Mouse (Mus musculus) G1E (cell line): Measurements from ENCODE around the gene Galt. TPM values are rescaled to one million over a fixed set of nuclear protein-coding genes. Genes with fewer than 3 reads are reported as not detected.

Source experiments
- ATAC-seq: 2 replicates; pipeline ENCODE4 v1.8.0; 2016; ENCODE audit warnings: mild to moderate bottlenecking; ENCODE audit not compliant: insufficient number of reproducible peaks, poor library complexity, low FRiP score, severe bottlenecking; ENCODE audit errors: extremely low read depth
- DNase-seq: peaks from one replicate; pipeline ENCODE4 v3.0.0; 2012; ENCODE audit warnings: low spot score
- H3K27me3 ChIP-seq: 2 replicates; pipeline ENCODE4 v1.6.1; 2012; ENCODE audit warnings: mild to moderate bottlenecking, low read length, inconsistent platforms; ENCODE audit not compliant: insufficient read depth
- H3K36me3 ChIP-seq: replicated peaks from 2 replicates; pipeline ENCODE3; 2012; ENCODE audit warnings: mild to moderate bottlenecking, inconsistent platforms
- H3K4me1 ChIP-seq: 2 replicates; pipeline ENCODE4 v1.6.1; 2012; ENCODE audit warnings: low read depth, low read length, inconsistent platforms, mixed read lengths; ENCODE audit not compliant: insufficient read depth
- H3K4me3 ChIP-seq: 2 replicates; pipeline ENCODE4 v1.5.1; 2012; ENCODE audit warnings: low read depth, mild to moderate bottlenecking, inconsistent platforms, low read length, moderate library complexity, mixed read lengths
- H3K9me3 ChIP-seq: replicated peaks from 2 replicates; pipeline ENCODE4 v1.6.1; 2012; ENCODE audit warnings: inconsistent platforms
- CTCF ChIP-seq: IDR thresholded peaks from 2 replicates; pipeline ENCODE4 v1.5.1; 2012; ENCODE audit warnings: low read depth, low read length, inconsistent platforms, mixed read lengths
- GATA1 ChIP-seq: IDR thresholded peaks from 2 replicates; pipeline ENCODE4 v1.6.1; 2012; ENCODE audit warnings: borderline replicate concordance, low read length, inconsistent platforms, mixed read lengths
- GATA2 ChIP-seq: IDR thresholded peaks from 2 replicates; pipeline ENCODE4 v1.6.1; 2012; ENCODE audit warnings: low read depth, low read length, inconsistent platforms, borderline replicate concordance
- POLR2AphosphoS5 ChIP-seq: IDR thresholded peaks from 2 replicates; pipeline ENCODE4 v1.6.1; 2012; ENCODE audit warnings: low read depth, low read length, inconsistent platforms; ENCODE audit not compliant: insufficient replicate concordance
- TAL1 ChIP-seq: conservative IDR thresholded peaks from 2 replicates; pipeline ENCODE4 v1.6.1; 2012; ENCODE audit warnings: low read depth, low read length, inconsistent platforms, mixed read lengths
- polyA plus RNA-seq: library from polyadenylated mRNA; stranded (reverse); fragments of >175 nt; gene quantifications from 2 replicates; pipeline ENCODE4 v1.2.3, GENCODE M21; 2012
- total RNA-seq, 2 experiments: library from RNA; stranded (forward) in 1 of 2; stranded (reverse) in 1 of 2; fragments of 200-1000 nt in 1 of 2; fragments of >200 nt in 1 of 2; fragmentation: Nextera tagmentation in 1 of 2; gene quantifications; 2 replicates each; pipeline ENCODE4 v1.2.3; 2014 to 2017

Galt gene
- total and polyA plus RNA-seq, 3 experiments = 34.2 to 58.2 (median 52.4) TPM

GRCm38 (mm10) chr4:41711705-41712375 is 43.2 kb upstream of the Galt start:
- H3K4me1 ChIP-seq = peaks cover 54% of the 10 kb centered on the region
- H3K27me3 ChIP-seq = peaks cover 10% of the 10 kb centered on the region
- DNase-seq (no peak), ATAC-seq (no peak)
- H3K9me3 ChIP-seq = no peaks in the 10 kb centered on the region
- peak overlapping the region; percentile 82 for H3K4me3 ChIP-seq
- H3K36me3 ChIP-seq = peaks cover 53% of the 10 kb centered on the region
- no peak for TF ChIP-seq CTCF
- TF ChIP-seq GATA1 = no peak
- TF ChIP-seq GATA2 = no peak
- TF ChIP-seq POLR2AphosphoS5 = no peak
- TF ChIP-seq TAL1 = no peak

GRCm38 (mm10) chr4:41712421-41713196 is 42.4 kb upstream of the Galt start:
- no peak for TF ChIP-seq TAL1
- TF ChIP-seq GATA2 = no peak
- TF ChIP-seq POLR2AphosphoS5 = no peak
- TF ChIP-seq CTCF = no peak
- TF ChIP-seq GATA1 = no peak
- H3K36me3 ChIP-seq = peaks cover 60% of the 10 kb centered on the region
- peak overlapping the region; percentile 82 for H3K4me3 ChIP-seq
- DNase-seq (no peak), ATAC-seq (no peak)
- H3K4me1 ChIP-seq = peaks cover 47% of the 10 kb centered on the region
- peaks cover 4% of the 10 kb centered on the region for H3K27me3 ChIP-seq
- no peaks in the 10 kb centered on the region for H3K9me3 ChIP-seq

GRCm38 (mm10) chr4:41713197-41714067 is 41.6 kb upstream of the Galt start, which contains the start of gene Rpp25l:
Rpp25l (minus strand) TSS chr4:41713534.
- peak; percentile 78 for DNase-seq
- peak; percentile 32; the same call in 1 of the 2 replicates for ATAC-seq
- peaks cover 43% of the 10 kb centered on the region for H3K4me1 ChIP-seq
- H3K9me3 ChIP-seq = no peaks in the 10 kb centered on the region
- H3K27me3 ChIP-seq = no peaks in the 10 kb centered on the region
- H3K36me3 ChIP-seq = peaks cover 69% of the 10 kb centered on the region
- peak within 1 kb of the TSS; percentile 82 for H3K4me3 ChIP-seq
- TF ChIP-seq GATA2 (no peak), CTCF (no peak), GATA1 (no peak), TAL1 (no peak), POLR2AphosphoS5 (no peak)

GRCm38 (mm10) chr4:41714276-41714675 is 40.8 kb upstream of the Galt start:
- Histone ChIP-seq H3K27me3 (no peaks in the 10 kb centered on the region), H3K9me3 (no peaks in the 10 kb centered on the region), H3K4me1 (peaks cover 40% of the 10 kb centered on the region), H3K36me3 (peaks cover 77% of the 10 kb centered on the region), H3K4me3 (no peak overlapping the region)
- TF ChIP-seq GATA1 (no peak), CTCF (peak; percentile 69)
- ATAC-seq (no peak), DNase-seq (no peak)

GRCm38 (mm10) chr4:41715082-41715481 is 39.9 kb upstream of the Galt start:
- TF ChIP-seq GATA1 (no peak), POLR2AphosphoS5 (no peak), GATA2 (no peak)
- no peak for ATAC-seq

GRCm38 (mm10) chr4:41715596-41715995 is 39.4 kb upstream of the Galt start:
- DNase-seq (no peak), ATAC-seq (no peak)
- peaks cover 41% of the 10 kb centered on the region for H3K4me1 ChIP-seq
- no peak overlapping the region for H3K4me3 ChIP-seq
- no peaks in the 10 kb centered on the region for H3K9me3 ChIP-seq
- TF ChIP-seq GATA2 = no peak
- TF ChIP-seq CTCF = 0 out of 2 replicates have a peak, but pooled peaks have one; percentile 6
- H3K36me3 ChIP-seq = peaks cover 85% of the 10 kb centered on the region
- H3K27me3 ChIP-seq = no peaks in the 10 kb centered on the region

More at GRCm38 (mm10) chr4:41715082-41715481, 39.9 kb upstream of the Galt start:
- no peak for DNase-seq
- Histone ChIP-seq H3K27me3 (no peaks in the 10 kb centered on the region), H3K36me3 (peaks cover 84% of the 10 kb centered on the region), H3K4me1 (peaks cover 40% of the 10 kb centered on the region), H3K9me3 (no peaks in the 10 kb centered on the region), H3K4me3 (no peak overlapping the region)
